Mouse (Mus musculus) heart, adult 2 months (tissue): ENCODE data around the gene Gm16181.

Source experiments
- CTCF ChIP-seq: fragments of 200-600 bp; IDR thresholded peaks from 2 replicates; pipeline ENCODE4 v1.8.1; 2022; ENCODE audit warnings: antibody characterized with exemption, mild to moderate bottlenecking, moderate library complexity
- EP300 ChIP-seq: fragments of 200-500 bp; IDR thresholded peaks from 2 replicates; pipeline ENCODE4 v1.6.1; 2011; ENCODE audit warnings: low read depth, low read length, control low read depth; ENCODE audit not compliant: insufficient read depth

DNA sequence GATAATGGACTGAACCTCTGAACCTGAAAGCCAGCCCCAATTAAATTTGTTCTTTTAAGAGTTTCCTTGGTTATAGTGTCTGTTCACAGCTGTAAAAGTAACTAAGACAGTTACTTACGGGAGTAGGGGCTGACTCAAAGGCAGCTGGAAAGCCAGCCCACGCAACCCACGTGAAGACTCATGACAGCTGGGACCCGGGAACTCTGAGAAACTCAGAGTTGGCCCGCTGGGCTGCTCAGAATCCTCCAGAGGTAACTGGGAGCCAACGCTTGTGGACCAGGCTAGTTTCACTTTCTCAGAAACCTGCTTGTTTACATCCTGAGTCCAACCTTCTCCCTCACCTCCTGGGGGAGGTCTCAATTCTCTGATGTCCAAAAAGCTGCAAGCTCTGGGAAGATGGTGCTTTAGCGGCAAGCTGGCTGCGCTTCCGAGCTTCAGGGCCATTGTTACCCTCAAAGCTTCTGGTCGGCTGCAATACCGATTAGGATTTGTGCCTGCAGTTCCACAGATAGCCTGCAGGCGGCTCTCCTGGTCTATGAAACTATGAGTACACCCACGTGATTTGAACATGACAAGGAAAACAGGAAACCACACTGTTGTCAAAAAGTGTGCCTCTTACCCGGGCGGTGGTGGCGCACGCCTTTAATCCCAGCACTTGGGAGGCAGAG lies 37.3 kb downstream of the Gm16181 start:
- peak; percentile 86 for TF ChIP-seq CTCF
- TF ChIP-seq EP300 = peak; percentile 91
